Mouse (Mus musculus) neural tube, embryonic 14.5 days (tissue): ENCODE data around the gene Clmp. TPM values are rescaled to one million over a fixed set of nuclear protein-coding genes. Genes with fewer than 3 reads are reported as not detected.
A peak's percentile ranks its signal among the peaks of the same experiment; 100 is the strongest.

Experiments used
- ATAC-seq: fragments of 200-750 bp; cut with Nextera tagmentation; 2 replicates; pipeline ENCODE4 v1.8.0; 2017; ENCODE audit warnings: low read depth, mild to moderate bottlenecking, moderate TSS enrichment, moderate library complexity
- H3K27ac ChIP-seq: fragments of 300-500 bp; sonication (generic); 2 replicates; pipeline ENCODE4 v1.5.1; 2014; ENCODE audit warnings: low read depth, mild to moderate bottlenecking, control low read depth, low read length, moderate library complexity, mixed read lengths
- H3K27me3 ChIP-seq: fragments of 300-500 bp; sonication (generic); 2 replicates; pipeline ENCODE4 v1.6.1; 2014; ENCODE audit warnings: low read length; ENCODE audit not compliant: control insufficient read depth, insufficient read depth
- H3K36me3 ChIP-seq: fragments of 300-500 bp; sonication (generic); 2 replicates; pipeline ENCODE4 v1.6.1; 2014; ENCODE audit warnings: low read length, mixed read lengths; ENCODE audit not compliant: control insufficient read depth, insufficient read depth
- H3K4me1 ChIP-seq: fragments of 300-500 bp; sonication (generic); 2 replicates; pipeline ENCODE4 v1.6.1; 2014; ENCODE audit warnings: low read length; ENCODE audit not compliant: control insufficient read depth, insufficient read depth
- H3K4me2 ChIP-seq: fragments of 300-500 bp; sonication (generic); 2 replicates; pipeline ENCODE4 v1.6.1; 2014; ENCODE audit warnings: mild to moderate bottlenecking, low read depth, low read length, control low read depth
- H3K4me3 ChIP-seq: fragments of 300-500 bp; sonication (generic); 2 replicates; pipeline ENCODE4 v1.5.1; 2014; ENCODE audit warnings: low read depth, low read length, control low read depth, mixed read lengths
- H3K9ac ChIP-seq: fragments of 300-500 bp; sonication (generic); replicated peaks from 2 replicates; pipeline ENCODE4 v1.6.1; 2014; ENCODE audit warnings: low read depth, mild to moderate bottlenecking, control low read depth, low read length, mixed read lengths
- H3K9me3 ChIP-seq: fragments of 300-500 bp; sonication (generic); 2 replicates; pipeline ENCODE4 v1.6.1; 2016; ENCODE audit warnings: low read length; ENCODE audit not compliant: control insufficient read depth
- WGBS: fragments of 180-500 bp; shearing (Covaris S2); extraction: QIAGEN DNeasy Blood & Tissue Kit; methylation state at CpG from one replicate; pipeline ENCODE4 v1.1.7; 2014; 5-methylcytosine and 5-hydroxymethylcytosine counted together
- polyA plus RNA-seq: library from polyadenylated mRNA; unstranded; fragments of >200 nt; fragmentation: Nextera tagmentation; extraction: Ambion mirVana; gene quantifications from 2 replicates; pipeline ENCODE4 v1.2.1, GENCODE M21; 2014

Gene Clmp
- polyA plus RNA-seq = 59.2 and 62.0 TPM in 2 replicates

- H3K4me1 ChIP-seq = peaks cover 9% of the 10 kb centered on the region
- no peaks in the 10 kb centered on the region for H3K9me3 ChIP-seq
- WGBS = under 1% methylated on average over 39 of the region's 53 CpGs
- H3K36me3 ChIP-seq = no peaks in the 10 kb centered on the region
- peak within 1 kb of the TSS; percentile 66 for H3K4me3 ChIP-seq
- H3K9ac ChIP-seq = peak within 1 kb of the TSS; percentile 91
- H3K27ac ChIP-seq = peak within 1 kb of the TSS; percentile 89
- H3K4me2 ChIP-seq = peak within 1 kb of the TSS; percentile 53
- no peaks in the 10 kb centered on the region for H3K27me3 ChIP-seq
- peak; percentile 78 for ATAC-seq
These were observed at the start of gene Clmp for GRCm38 (mm10) chr9:40685801-40686420. TSS of gene Clmp (plus strand) at chr9:40685962.

DNA sequence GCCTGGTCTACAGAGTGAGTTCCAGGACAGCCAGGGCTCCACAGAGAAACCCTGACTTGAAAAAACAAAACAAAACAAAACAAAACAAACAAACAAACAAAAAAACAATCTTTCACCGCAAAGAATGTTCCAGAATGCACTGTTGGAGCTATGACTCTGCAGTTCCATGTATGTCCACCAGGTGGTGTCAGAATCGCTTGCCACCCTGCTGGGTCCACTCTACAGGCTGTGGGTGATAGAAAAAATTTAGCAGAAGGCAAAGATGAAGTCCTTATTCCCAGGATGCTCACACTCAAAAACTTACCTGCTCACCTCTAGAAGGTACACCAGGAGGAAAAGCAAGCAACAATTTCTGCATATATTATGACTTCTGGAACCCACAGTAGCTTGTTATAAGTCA lies 49.7 kb upstream of the Clmp start:
- no peak overlapping the region for H3K4me3 ChIP-seq
- WGBS = 21% methylated on average over 2 of the region's 2 CpGs

GRCm38 (mm10) chr9:40637705-40638393 lies 47.9 kb upstream of the Clmp start:
- Histone ChIP-seq H3K4me2 (peak overlapping the region; percentile 52), H3K4me3 (peak overlapping the region; percentile 23), H3K27me3 (no peaks in the 10 kb centered on the region), H3K9me3 (no peaks in the 10 kb centered on the region), H3K27ac (peak overlapping the region; percentile 86), H3K36me3 (no peaks in the 10 kb centered on the region), H3K4me1 (peaks cover 18% of the 10 kb centered on the region; the same call in 1 of the 2 replicates), H3K9ac (peak overlapping the region; percentile 44; the same call in 1 of the 2 replicates)
- ATAC-seq = no peak
- 24% methylated on average over 8 of the region's 8 CpGs for WGBS

More for the DNA sequence above, 49.7 kb upstream of the Clmp start:
- H3K36me3 ChIP-seq = no peaks in the 10 kb centered on the region
- no peak for ATAC-seq
- no peak overlapping the region for H3K4me2 ChIP-seq
- peaks cover 14% of the 10 kb centered on the region; the same call in 1 of the 2 replicates for H3K4me1 ChIP-seq
- H3K27ac ChIP-seq = no peak overlapping the region
- H3K9me3 ChIP-seq = no peaks in the 10 kb centered on the region
- no peaks in the 10 kb centered on the region for H3K27me3 ChIP-seq
- H3K9ac ChIP-seq = no peak overlapping the region

DNA sequence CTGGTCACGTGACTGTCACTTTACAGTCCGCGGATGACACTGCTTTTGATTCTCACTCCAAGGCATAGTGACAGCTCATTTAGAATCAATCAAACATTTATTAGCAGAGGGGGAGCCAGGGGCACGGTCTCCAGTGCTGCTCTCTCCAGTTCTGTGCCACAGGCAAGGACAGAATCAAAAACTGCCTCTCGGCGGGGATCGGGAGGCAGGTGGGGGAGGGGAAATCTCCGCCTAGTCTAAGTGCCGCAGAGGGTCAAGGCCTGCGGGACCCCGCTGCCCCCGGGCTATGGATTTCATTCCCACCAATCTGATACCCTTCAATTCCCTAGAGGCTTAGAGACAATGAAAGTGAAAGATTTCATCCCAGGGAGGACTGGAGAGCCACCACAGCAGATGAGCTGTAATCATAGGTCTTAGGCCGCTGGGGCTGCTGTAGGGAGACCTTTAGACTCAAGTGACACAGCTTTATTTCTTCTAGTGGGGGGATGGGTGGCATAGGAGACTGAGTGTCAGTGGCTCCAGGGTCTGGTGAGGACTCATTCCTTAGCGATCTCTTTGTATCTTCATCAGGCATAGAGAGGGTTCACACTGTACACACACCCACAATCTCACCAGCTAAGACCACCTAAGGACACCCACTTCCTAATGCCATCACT lies 47.2 kb upstream of the Clmp start:
- peak overlapping the region; percentile 52 for H3K4me2 ChIP-seq
- H3K27ac ChIP-seq = peak overlapping the region; percentile 86
- no peaks in the 10 kb centered on the region for H3K9me3 ChIP-seq
- H3K27me3 ChIP-seq = no peaks in the 10 kb centered on the region
- H3K36me3 ChIP-seq = no peaks in the 10 kb centered on the region
- 1% methylated on average over 14 of the region's 14 CpGs for WGBS
- peak overlapping the region; percentile 44 for H3K9ac ChIP-seq
- ATAC-seq = peak; percentile 89
- H3K4me1 ChIP-seq = peaks cover 19% of the 10 kb centered on the region; the same call in 1 of the 2 replicates
- peak overlapping the region; percentile 23 for H3K4me3 ChIP-seq

- Histone ChIP-seq H3K9me3 (no peaks in the 10 kb centered on the region), H3K27ac (no peak overlapping the region), H3K4me1 (peaks cover 19% of the 10 kb centered on the region; the same call in 1 of the 2 replicates), H3K36me3 (no peaks in the 10 kb centered on the region), H3K27me3 (no peaks in the 10 kb centered on the region), H3K4me3 (no peak overlapping the region), H3K4me2 (no peak overlapping the region), H3K9ac (no peak overlapping the region)
- ATAC-seq = no peak
- WGBS = 83% methylated on average over 10 of the region's 10 CpGs
These were observed 46.1 kb upstream of the Clmp start for GRCm38 (mm10) chr9:40639536-40640187.

GRCm38 (mm10) chr9:40641318-40641717 lies 44.4 kb upstream of the Clmp start:
- no peak overlapping the region for H3K4me3 ChIP-seq
- H3K4me1 ChIP-seq = peaks cover 19% of the 10 kb centered on the region; the same call in 1 of the 2 replicates
- ATAC-seq = no peak
- H3K36me3 ChIP-seq = no peaks in the 10 kb centered on the region
- H3K27ac ChIP-seq = no peak overlapping the region
- H3K27me3 ChIP-seq = no peaks in the 10 kb centered on the region
- 76% methylated on average over 2 of the region's 2 CpGs for WGBS
- no peak overlapping the region for H3K9ac ChIP-seq
- H3K9me3 ChIP-seq = no peaks in the 10 kb centered on the region
- H3K4me2 ChIP-seq = no peak overlapping the region

DNA sequence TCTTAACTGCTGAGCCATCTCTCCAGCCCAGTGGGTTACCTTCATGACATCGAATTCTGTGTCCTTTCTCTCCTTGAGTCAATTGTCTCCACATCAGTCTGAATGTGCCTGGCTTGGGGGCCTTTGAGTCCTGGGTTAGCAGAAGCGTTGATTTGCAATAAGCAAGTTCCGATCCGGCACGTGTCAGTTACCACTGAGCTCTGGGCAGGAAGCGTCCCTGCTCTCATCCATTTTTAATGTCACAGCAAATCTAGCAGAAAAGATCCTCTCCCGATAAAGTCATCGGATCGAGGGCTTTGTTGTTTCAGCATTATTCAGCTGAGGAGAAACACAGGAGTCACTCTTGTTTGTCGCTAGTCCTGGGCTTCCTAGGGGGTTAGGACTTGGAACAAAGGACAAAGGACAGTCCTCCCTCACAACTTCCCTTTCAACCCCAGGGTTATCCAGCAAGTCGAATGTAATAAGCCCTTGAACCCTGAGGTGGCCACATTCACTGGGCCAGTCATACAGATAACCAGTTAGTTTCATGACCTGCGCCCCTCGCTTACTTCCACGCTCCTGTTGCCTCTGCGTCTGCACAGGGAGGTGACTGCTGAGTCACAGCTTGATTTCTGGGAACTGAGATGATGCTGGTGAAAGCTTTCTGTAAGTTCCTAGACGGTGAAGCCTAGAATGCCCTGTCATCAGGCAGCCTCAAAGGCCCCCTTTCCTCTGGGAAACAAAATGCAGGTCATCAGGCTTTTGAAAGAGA lies 43.1 kb upstream of the Clmp start:
- no peak overlapping the region for H3K4me2 ChIP-seq
- no peak overlapping the region for H3K4me3 ChIP-seq
- H3K27me3 ChIP-seq = no peaks in the 10 kb centered on the region
- WGBS = 14% methylated on average over 16 of the region's 16 CpGs
- no peaks in the 10 kb centered on the region for H3K9me3 ChIP-seq
- no peak for ATAC-seq
- H3K9ac ChIP-seq = no peak overlapping the region
- no peaks in the 10 kb centered on the region for H3K36me3 ChIP-seq
- peaks cover 16% of the 10 kb centered on the region; the same call in 1 of the 2 replicates for H3K4me1 ChIP-seq
- H3K27ac ChIP-seq = peak overlapping the region; percentile 16; the same call in 1 of the 2 replicates

- WGBS = 94% methylated on average over 3 of the region's 3 CpGs
- H3K9me3 ChIP-seq = no peaks in the 10 kb centered on the region
- no peak overlapping the region for H3K27ac ChIP-seq
- H3K4me2 ChIP-seq = no peak overlapping the region
- H3K36me3 ChIP-seq = no peaks in the 10 kb centered on the region
- H3K27me3 ChIP-seq = no peaks in the 10 kb centered on the region
- ATAC-seq = no peak
- H3K9ac ChIP-seq = no peak overlapping the region
- no peak overlapping the region for H3K4me3 ChIP-seq
- H3K4me1 ChIP-seq = no peaks in the 10 kb centered on the region
These were observed 36.3 kb upstream of the Clmp start for GRCm38 (mm10) chr9:40649444-40649843.
